In genomic region chr2:118044666-118045065, GRCm38 (mm10) we compare ENCODE assay signal across 17 mouse cellular contexts.
"Had no signal": no experiment of that assay in that cellular context is flagged by ENCODE, and none has a peak within 500 bp of the region (broad histone marks: within the 10 kb centered on the region; RNA-seq: fewer than 3 reads in every experiment).

No protein-coding gene starts in this region.

- DNase-seq: kidney, adult 11 months; kidney, adult 8-10 months; kidney, postnatal 10 days; kidney, postnatal 4 days; layer of hippocampus, adult 9-11 months; liver; liver, embryonic 13.5 days; lung, embryonic 14.5 days; lung, postnatal 14 days; lung, postnatal 4 days; midbrain, embryonic 14.5 days; thymus, adult 18-20 months; thymus, postnatal 25 days had no signal

- H3K4me2 ChIP-seq: kidney, embryonic 15.5 days; limb, embryonic 13.5 days; liver, embryonic 13.5 days; lung, embryonic 14.5 days; midbrain, embryonic 11.5 days had no signal

- H3K27ac ChIP-seq: kidney, embryonic 15.5 days; limb, embryonic 10.5 days; limb, embryonic 13.5 days; liver, embryonic 13.5 days had no signal

- H3K27me3 ChIP-seq: kidney, embryonic 15.5 days; limb, embryonic 13.5 days; liver, embryonic 13.5 days had no signal

- H3K9me3 ChIP-seq: kidney, embryonic 15.5 days; limb, embryonic 10.5 days; liver, embryonic 13.5 days had no signal

- H3K4me1 ChIP-seq: kidney, embryonic 15.5 days; liver, embryonic 13.5 days had no signal

- H3K36me3 ChIP-seq: kidney, embryonic 15.5 days; limb, embryonic 10.5 days; limb, embryonic 13.5 days; liver, embryonic 13.5 days had no signal

- H3K9ac ChIP-seq: kidney, embryonic 15.5 days; limb, embryonic 13.5 days; liver, embryonic 13.5 days; lung, embryonic 14.5 days had no signal

- H3K4me3 ChIP-seq: kidney, embryonic 15.5 days; limb, embryonic 10.5 days; limb, embryonic 13.5 days; liver, embryonic 13.5 days had no signal
